Mouse (Mus musculus) forebrain, embryonic 10.5 days (tissue): ENCODE measurements around the gene 1810062G17Rik. TPM values are rescaled to one million over a fixed set of nuclear protein-coding genes. Genes with fewer than 3 reads are reported as not detected.

Experiments
- DNase-seq: peaks from one replicate; pipeline ENCODE4 v3.0.0-alpha.2; 2017; ENCODE audit warnings: low spot score; ENCODE audit errors: extremely low spot score
- H3K27ac ChIP-seq: fragments of 300-500 bp; sonication (generic); 2 replicates; pipeline ENCODE4 v1.5.1; 2016; ENCODE audit warnings: mild to moderate bottlenecking
- H3K27me3 ChIP-seq: fragments of 300-500 bp; sonication (generic); 2 replicates; pipeline ENCODE4 v1.6.1; 2016; ENCODE audit warnings: mild to moderate bottlenecking; ENCODE audit not compliant: poor library complexity, severe bottlenecking
- H3K36me3 ChIP-seq: fragments of 300-500 bp; sonication (generic); replicated peaks from 2 replicates; pipeline ENCODE4 v1.6.1; 2016; ENCODE audit warnings: mild to moderate bottlenecking, moderate library complexity
- H3K4me1 ChIP-seq: fragments of 300-500 bp; sonication (generic); 2 replicates; pipeline ENCODE4 v1.6.1; 2016
- H3K4me3 ChIP-seq: fragments of 300-500 bp; sonication (generic); 2 replicates; pipeline ENCODE4 v1.5.1; 2016; ENCODE audit warnings: mild to moderate bottlenecking, moderate library complexity
- H3K9me3 ChIP-seq: fragments of 300-500 bp; sonication (generic); 2 replicates; pipeline ENCODE4 v1.6.1; 2016; ENCODE audit warnings: mild to moderate bottlenecking, moderate library complexity
- WGBS: fragments of 180-500 bp; shearing (Covaris S2); methylation state at CpG from one replicate; pipeline ENCODE4 v1.1.7; 2016; 5-methylcytosine and 5-hydroxymethylcytosine counted together
- microRNA-seq: library from miRNA; unstranded; fragments of <30 nt; microRNA quantifications from one replicate; pipeline ENCODE4, GENCODE M21; 2017
- polyA plus RNA-seq: library from polyadenylated mRNA; unstranded; fragments of >200 nt; fragmentation: Nextera tagmentation; extraction: Ambion mirVana; gene quantifications from 2 replicates; pipeline ENCODE4 v1.2.1, GENCODE M21; 2016

Gene 1810062G17Rik
- polyA plus RNA-seq, 1 experiment from 2014 or later: 1.2 TPM

- Histone ChIP-seq H3K36me3 (no peaks in the 10 kb centered on the region), H3K9me3 (peaks cover 4% of the 10 kb centered on the region; the same call in 1 of the 2 replicates), H3K4me1 (peaks cover 17% of the 10 kb centered on the region), H3K27me3 (peaks cover 31% of the 10 kb centered on the region), H3K4me3 (no peak overlapping the region), H3K27ac (no peak overlapping the region)
- DNase-seq: no peak
- 94% methylated on average over 6 of the region's 6 CpGs for WGBS
These were observed 54.6 kb downstream of the 1810062G17Rik start for GRCm38 (mm10) chr3:36530345-36530744.

GRCm38 (mm10) chr3:36530781-36531180, 55.0 kb downstream of the 1810062G17Rik start:
- Histone ChIP-seq H3K4me3 (no peak overlapping the region), H3K9me3 (peaks cover 4% of the 10 kb centered on the region; the same call in 1 of the 2 replicates), H3K27me3 (peaks cover 31% of the 10 kb centered on the region), H3K4me1 (peaks cover 17% of the 10 kb centered on the region), H3K36me3 (no peaks in the 10 kb centered on the region), H3K27ac (no peak overlapping the region)
- no peak for DNase-seq
- WGBS: 73% methylated on average over 5 of the region's 5 CpGs

- Histone ChIP-seq H3K4me3 (no peak overlapping the region), H3K4me1 (peaks cover 17% of the 10 kb centered on the region), H3K9me3 (peaks cover 4% of the 10 kb centered on the region; the same call in 1 of the 2 replicates), H3K36me3 (no peaks in the 10 kb centered on the region), H3K27ac (no peak overlapping the region), H3K27me3 (peaks cover 31% of the 10 kb centered on the region)
- WGBS: 41% methylated on average over 2 of the region's 2 CpGs
- DNase-seq: no peak
These were observed 55.5 kb downstream of the 1810062G17Rik start for GRCm38 (mm10) chr3:36531242-36531641.

Small RNA genes within 50 kb of the gene (microRNA-seq; reads per million reads assigned to microRNA genes)
- not detected for gene Mir7009

Other genes starting within 250 kb of the 1810062G17Rik start
- 106 and 114 TPM in 2 replicates for gene Anxa5, start within 50 bp of the 1810062G17Rik start, polyA plus RNA-seq
- gene Gm11549, start 45.9 kb downstream of the 1810062G17Rik start, polyA plus RNA-seq: 0.25 and 0.36 TPM in 2 replicates
- 105 and 108 TPM in 2 replicates for gene Exosc9, start 76.7 kb downstream of the 1810062G17Rik start, polyA plus RNA-seq
- gene Ccna2, start 96.2 kb downstream of the 1810062G17Rik start, polyA plus RNA-seq: 272 and 276 TPM in 2 replicates
- 18.0 and 20.3 TPM in 2 replicates for gene Bbs7, start 137.5 kb downstream of the 1810062G17Rik start, polyA plus RNA-seq
- 1.5 and 2.7 TPM in 2 replicates for gene Trpc3, start 214.2 kb downstream of the 1810062G17Rik start, polyA plus RNA-seq